Mouse (Mus musculus) skeletal muscle tissue, postnatal 0 days (tissue): ENCODE measurements around the gene Pxdn. TPM values are rescaled to one million over a fixed set of nuclear protein-coding genes. Genes with fewer than 3 reads are reported as not detected.

Experiments
- polyA plus RNA-seq: library from polyadenylated mRNA; unstranded; fragments of >200 nt; fragmentation: Nextera tagmentation; extraction: Ambion mirVana; gene quantifications from 2 replicates; pipeline ENCODE4 v1.2.1, GENCODE M21; 2015

Gene Pxdn
- 37.2 and 37.3 TPM in 2 replicates for polyA plus RNA-seq

DNA sequence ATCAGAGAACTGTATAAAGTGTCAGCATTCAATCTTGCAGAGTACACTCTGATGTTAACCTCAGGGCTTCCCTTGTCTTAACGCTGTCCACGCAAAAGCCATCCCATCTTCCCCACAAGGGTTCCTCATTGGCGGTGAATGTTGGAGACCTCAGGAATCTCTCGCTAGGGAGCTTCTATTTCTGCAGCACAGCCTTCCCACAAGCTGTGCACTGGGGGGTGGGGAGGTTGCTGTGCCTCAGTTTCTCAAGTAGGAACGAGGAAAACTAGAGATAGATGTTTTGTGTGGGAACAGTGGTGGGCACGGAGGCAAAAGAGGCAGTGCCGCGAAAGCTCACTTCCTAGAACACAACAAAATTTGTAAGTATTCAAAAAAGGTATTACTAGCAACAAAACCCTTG is at the start of gene Pxdn:
Gene Pxdn, plus strand, starts transcription at position 301 of the 400 bp plus-strand sequence.

Other genes starting within 250 kb of the Pxdn start
- gene Tpo, start 195.0 kb downstream of the Pxdn start, polyA plus RNA-seq = not detected in 2 replicates